Mouse (Mus musculus): ENCODE measurements around the gene Map2k7.
A peak's percentile ranks its signal among the peaks of the same experiment; 100 is the strongest.

The Map2k7 gene

DNA sequence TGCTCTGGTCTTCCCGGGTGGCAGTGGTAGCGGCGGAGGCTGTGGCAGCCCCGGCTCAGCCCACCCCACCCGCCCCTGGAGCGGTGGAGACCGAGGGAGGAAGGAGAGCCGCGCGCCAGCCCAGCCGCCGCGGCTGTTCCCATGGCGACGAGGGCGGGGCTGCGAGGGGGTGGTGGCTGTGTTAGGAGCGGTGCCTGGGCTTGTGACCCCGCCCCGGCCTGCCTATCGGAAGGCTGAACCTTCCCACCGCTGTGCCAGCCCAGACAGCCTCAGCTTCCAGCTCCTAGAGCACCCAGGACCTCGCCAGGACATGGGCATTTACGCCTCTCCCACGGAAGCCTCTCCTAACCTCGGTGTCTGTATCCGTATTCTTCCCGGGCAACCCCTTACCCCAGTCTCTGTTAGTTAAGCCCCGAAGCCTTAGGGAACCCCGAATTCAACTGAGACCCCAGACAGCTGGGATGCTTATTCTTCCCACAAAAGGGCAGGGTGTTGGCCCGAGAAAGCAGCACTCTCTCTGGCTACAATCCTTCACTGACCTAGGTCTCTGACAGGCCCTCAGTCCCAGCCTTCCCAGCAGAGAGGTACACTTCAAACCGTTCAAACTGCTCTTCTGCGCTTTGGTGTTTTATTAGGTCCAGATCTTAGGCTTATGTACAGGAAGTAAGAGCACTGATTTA is 20.7 kb downstream of the Map2k7 start, which contains the start of gene Ctxn1:
Ctxn1 (minus strand) TSS at position 150 of the 680 bp plus-strand sequence.
- DNase-seq (ENCODE audit: low spot score) = peak; percentile 92

DNA sequence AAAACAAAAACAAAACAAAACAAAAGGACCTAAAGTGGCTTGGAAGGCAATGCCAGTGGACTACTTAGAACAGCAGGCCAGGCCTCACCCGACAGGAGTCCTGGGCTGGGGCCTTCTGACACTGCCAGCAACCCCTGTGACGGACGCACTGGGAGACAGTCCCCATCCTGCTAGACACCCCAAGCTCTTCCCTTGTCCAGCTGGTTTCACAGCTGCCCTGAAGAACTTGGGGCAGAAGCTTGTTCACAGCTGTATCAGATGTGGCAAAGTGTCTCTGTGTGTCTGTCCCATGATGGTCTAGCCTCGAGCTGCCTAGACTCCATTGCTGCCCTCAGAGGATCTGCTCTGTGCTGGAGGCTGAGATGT is 21.2 kb downstream of the Map2k7 start:
- no peak for DNase-seq (ENCODE audit: low spot score)

DNA sequence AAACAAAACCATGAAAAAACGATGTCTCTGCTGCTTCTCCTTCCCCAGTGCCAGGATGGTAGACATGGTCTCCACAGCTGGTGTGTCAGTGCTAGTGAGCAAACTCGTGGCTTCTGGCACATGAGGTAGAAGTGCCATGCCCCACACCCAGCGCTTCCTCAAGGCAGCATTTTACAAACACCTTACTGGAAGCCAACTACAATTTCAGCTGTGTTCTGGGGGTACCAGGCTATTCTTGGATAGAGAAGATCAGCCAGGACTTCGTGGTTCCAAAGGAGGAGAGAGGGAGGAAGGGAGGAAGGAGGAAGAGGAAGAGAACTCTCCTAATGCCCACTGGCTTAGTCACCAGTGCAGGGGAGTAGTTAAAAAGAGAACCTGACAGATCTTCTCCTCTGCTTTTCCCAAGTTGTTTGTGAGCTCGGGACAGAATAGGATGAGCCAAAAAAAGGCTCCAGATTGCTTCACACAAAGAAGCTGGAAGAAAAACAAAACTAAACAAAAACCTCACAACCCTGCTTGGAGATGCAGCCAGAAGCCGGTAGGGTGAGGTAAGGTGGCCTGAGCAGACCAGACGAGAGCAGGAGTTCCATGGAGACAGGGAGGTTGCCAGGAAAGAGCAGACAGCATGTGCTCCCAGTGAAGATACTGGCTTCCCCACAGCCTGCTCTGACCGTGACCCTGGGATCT is 24.7 kb downstream of the Map2k7 start:
- DNase-seq (ENCODE audit: low spot score) = no peak

DNA sequence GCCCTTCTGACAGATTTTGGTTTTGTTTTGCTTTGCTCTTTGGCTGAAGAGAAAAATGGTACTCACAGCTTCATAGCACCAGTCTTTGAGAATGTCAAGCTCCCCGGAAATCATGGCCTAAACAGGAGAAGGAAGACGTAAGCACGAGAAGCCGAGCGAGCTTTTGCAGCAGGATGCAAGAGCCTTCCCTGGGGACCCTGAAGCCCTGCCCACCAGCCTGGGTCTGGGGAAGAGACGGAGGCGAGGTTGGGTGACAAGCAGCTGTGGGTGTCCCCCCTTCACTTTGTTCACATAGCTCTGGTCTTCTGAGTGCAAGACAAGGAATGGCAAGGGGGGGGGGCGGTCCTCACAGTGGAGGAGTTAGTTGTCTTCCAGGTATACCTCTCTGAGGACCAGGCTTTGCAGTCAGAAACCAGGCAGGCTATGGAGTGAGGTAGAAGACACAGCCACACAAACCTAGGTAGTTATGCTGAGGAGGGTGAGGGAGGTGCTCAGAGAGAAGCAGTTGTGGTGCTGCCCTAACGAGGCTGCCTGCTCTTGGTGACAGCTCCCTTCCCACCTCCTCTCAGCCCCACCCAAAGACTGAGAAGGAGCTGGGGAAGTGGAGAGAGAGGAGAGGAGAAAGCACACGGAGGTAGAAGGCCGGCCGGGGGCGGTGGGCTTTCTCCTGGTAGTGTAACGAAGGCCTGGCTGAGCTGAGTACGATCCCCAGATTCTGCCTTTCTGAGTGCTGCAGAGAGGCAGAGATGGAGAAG is 26.8 kb downstream of the Map2k7 start:
- no peak for DNase-seq (ENCODE audit: low spot score)

DNA sequence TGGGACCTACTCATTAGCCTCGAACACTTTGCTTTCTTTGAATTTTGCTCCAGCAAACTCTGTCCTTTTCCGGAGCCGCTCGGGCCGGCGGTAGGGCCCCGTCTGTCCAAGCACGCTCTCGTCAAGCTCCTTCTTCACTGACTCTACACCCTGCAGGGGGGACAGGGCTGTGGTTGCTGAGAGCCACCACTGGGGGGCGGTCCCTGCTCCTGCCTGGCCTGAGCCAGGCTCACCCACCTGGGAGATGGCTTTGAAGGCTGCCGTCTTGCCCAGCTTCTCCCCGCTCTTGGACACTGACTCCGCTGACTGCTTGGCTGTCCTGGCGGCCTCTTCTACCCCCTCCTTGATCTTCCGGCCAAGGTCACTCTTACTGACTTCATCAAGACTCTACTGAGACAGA is 29.1 kb downstream of the Map2k7 start:
- DNase-seq (ENCODE audit: low spot score) = no peak

DNA sequence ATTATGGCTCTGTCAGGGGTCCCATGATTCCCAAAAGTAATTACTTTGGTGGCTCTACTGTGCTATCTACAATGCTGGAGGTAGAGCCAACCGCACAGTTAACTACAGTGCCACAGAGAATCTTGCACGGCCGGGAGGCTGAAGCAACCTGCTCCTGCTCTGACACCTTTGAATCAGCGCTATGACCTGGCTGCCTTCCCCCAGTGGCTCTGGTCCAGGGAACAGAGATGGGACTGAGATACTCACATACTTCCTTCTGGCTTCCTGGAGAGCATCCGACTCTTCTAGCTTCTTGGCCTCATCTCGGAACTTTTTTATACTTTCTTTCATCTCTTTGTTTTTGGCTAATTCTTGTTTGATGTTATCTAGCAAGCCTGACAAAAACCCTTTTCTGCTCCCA is 31.1 kb downstream of the Map2k7 start:
- no peak for DNase-seq (ENCODE audit: low spot score)

DNA sequence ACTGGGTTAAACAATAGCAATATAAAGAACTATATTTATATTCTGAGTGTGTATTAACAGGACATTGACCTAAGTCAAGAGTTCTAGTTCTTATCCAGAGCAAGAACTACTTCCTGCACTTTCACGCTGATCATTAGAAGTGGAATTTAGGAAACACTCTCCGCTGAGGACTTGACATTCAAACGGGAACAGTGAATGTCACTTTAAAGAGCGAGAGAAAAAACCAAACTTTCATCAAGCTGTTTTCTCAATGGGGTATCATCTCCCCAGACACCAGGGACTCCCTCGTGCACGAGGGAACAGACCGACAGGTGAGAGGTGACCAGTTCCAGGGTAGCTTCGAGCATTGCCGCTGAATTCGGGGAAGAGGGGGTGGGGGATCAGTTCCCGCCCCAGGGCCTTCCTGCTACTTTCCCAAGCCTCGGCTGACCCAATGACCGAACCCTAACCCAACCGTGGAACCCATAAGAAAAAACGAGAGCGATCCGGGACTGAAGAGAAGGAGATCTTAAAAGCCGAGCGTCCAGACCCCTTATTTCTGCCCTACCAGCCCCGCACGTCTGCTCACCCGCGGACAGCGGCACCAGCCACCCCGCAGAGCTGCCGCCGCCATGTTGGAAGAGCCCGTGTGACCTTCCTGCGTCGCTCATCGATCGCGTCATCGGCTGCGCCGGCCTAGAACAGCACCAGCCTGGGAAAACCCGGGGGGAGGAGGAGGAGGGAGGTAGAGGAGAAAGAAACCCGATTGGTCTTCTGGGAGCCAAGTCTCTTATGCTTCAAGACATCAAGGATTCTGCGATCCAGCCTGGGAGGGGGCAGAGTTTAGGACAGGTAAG is 37.0 kb downstream of the Map2k7 start, which contains the start of gene Timm44:
Timm44 (minus strand) TSS at position 639 of the 836 bp plus-strand sequence.
- peak; percentile 86 for DNase-seq (ENCODE audit: low spot score)

DNA sequence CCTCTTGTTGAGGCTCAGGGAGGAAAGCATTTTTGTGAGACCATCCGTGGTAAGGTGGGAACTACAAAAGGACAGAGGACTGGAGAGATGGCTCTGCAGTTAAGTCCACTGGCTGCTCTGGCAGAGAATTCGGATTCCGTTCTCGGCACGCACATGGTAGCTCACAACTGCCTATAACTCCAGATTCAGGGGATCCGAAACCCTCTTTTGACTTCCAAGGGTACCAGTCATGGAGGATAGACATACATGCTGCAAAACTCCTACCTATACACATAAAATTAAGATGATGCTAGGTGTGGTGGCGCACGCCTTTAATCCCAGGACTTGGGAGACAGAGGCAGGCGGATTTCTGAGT is 37.5 kb downstream of the Map2k7 start:
- no peak for DNase-seq (ENCODE audit: low spot score)

DNA sequence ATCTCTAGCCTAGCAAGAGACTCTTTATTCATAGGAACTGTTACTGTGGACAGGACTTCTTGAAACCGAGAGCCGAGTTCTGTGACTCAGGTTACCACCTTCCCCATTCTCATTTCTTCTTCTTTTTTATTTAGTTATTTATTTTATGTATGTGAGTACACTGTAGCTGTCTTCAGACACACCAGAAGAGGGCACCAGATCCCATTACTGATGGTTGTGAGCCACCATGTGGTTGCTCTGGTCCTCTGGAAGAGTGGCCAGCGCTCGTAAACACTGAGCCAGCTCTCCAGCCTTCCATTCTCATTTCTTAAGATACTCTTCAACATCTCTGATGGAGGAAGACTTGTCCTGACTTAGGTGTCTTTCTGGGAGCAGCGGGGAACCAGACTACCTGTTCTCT is 54.2 kb downstream of the Map2k7 start:
- no peak for DNase-seq (ENCODE audit: low spot score)
